Mouse (Mus musculus): ENCODE measurements around the gene Olfr1263.

DNA sequence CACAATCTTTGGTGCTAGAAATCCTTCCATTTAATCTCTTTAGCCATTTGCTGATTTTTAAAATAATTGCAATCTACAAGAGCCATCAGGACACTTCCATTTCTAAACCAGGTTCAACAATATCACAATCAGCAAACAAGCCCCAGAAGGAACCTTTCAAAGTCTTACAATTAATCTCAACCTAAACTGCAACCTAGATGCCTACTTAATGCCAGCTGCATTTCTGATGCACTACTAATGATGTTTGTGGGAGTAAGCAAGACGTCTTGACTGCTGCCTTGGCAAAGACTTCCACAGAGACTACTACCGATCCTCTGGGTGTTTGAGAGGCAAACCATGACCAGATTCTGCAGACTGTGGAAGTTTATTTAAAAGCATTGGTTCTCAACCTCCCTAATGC is at the start of gene Olfr1263:
- TF ChIP-seq CTCF (IDR thresholded peaks at IDR 0.05; ENCODE audit: extremely low read depth, insufficient read length, insufficient replicate concordance, low read depth, low read length) (no peak), POLR2A (IDR thresholded peaks at IDR 0.05; ENCODE audit: low read depth, low read length) (no peak)

All from small intestine, adult 2 months (tissue).